Mouse (Mus musculus) lung, embryonic 14.5 days (tissue): ENCODE data around the gene Tnfrsf22. TPM values are rescaled to one million over a fixed set of nuclear protein-coding genes. Genes with fewer than 3 reads are reported as not detected.
"Not testable (repeated sequence)": the region's sequence is repeated elsewhere in the genome, so short reads cannot be mapped to it uniquely, and the experiment has no call there.

Experiments
- ATAC-seq: fragments of 200-750 bp; cut with Nextera tagmentation; 2 replicates; pipeline ENCODE4 v1.8.0; 2017; ENCODE audit warnings: mild to moderate bottlenecking, moderate TSS enrichment, moderate library complexity; ENCODE audit not compliant: insufficient read depth
- DNase-seq: peaks from one replicate; pipeline ENCODE4 v3.0.0-alpha.2; 2015
- H3K27ac ChIP-seq: fragments of 300-500 bp; sonication (generic); 2 replicates; pipeline ENCODE4 v1.5.1; 2014; ENCODE audit warnings: low read depth, mild to moderate bottlenecking, moderate library complexity
- H3K27me3 ChIP-seq: fragments of 300-500 bp; sonication (generic); 2 replicates; pipeline ENCODE4 v1.6.1; 2014; ENCODE audit warnings: low read length, control low read depth; ENCODE audit not compliant: insufficient read depth
- H3K36me3 ChIP-seq: fragments of 300-500 bp; sonication (generic); 2 replicates; pipeline ENCODE4 v1.6.1; 2014; ENCODE audit warnings: control low read depth; ENCODE audit not compliant: insufficient read depth
- H3K4me1 ChIP-seq: fragments of 300-500 bp; sonication (generic); 2 replicates; pipeline ENCODE4 v1.6.1; 2014; ENCODE audit warnings: antibody characterized with exemption, control low read depth; ENCODE audit not compliant: insufficient read depth
- H3K4me2 ChIP-seq: fragments of 300-500 bp; sonication (generic); 2 replicates; pipeline ENCODE4 v1.6.1; 2014; ENCODE audit warnings: mild to moderate bottlenecking
- H3K4me3 ChIP-seq: fragments of 300-500 bp; sonication (generic); 2 replicates; pipeline ENCODE4 v1.5.1; 2014; ENCODE audit warnings: low read depth, low read length
- H3K9ac ChIP-seq: fragments of 300-500 bp; sonication (generic); 2 replicates; pipeline ENCODE4 v1.6.1; 2014
- H3K9me3 ChIP-seq: fragments of 300-500 bp; sonication (generic); 2 replicates; pipeline ENCODE4 v1.6.1; 2016; ENCODE audit warnings: low read depth, low read length, control low read depth
- CTCF ChIP-seq: IDR thresholded peaks from 2 replicates; pipeline ENCODE4 v1.5.1; 2016; ENCODE audit warnings: antibody characterized with exemption, low read depth
- WGBS: fragments of 180-500 bp; shearing (Covaris S2); extraction: QIAGEN DNeasy Blood & Tissue Kit; methylation state at CpG from one replicate; pipeline ENCODE4 v1.1.7; 2014; 5-methylcytosine and 5-hydroxymethylcytosine counted together
- polyA plus RNA-seq: library from polyadenylated mRNA; unstranded; fragments of >200 nt; fragmentation: Nextera tagmentation; extraction: Ambion mirVana; gene quantifications from 2 replicates; pipeline ENCODE4 v1.2.1, GENCODE M21; 2014

The Tnfrsf22 gene
- polyA plus RNA-seq, 1 experiment from 2014 or later = 9.3 TPM

DNA sequence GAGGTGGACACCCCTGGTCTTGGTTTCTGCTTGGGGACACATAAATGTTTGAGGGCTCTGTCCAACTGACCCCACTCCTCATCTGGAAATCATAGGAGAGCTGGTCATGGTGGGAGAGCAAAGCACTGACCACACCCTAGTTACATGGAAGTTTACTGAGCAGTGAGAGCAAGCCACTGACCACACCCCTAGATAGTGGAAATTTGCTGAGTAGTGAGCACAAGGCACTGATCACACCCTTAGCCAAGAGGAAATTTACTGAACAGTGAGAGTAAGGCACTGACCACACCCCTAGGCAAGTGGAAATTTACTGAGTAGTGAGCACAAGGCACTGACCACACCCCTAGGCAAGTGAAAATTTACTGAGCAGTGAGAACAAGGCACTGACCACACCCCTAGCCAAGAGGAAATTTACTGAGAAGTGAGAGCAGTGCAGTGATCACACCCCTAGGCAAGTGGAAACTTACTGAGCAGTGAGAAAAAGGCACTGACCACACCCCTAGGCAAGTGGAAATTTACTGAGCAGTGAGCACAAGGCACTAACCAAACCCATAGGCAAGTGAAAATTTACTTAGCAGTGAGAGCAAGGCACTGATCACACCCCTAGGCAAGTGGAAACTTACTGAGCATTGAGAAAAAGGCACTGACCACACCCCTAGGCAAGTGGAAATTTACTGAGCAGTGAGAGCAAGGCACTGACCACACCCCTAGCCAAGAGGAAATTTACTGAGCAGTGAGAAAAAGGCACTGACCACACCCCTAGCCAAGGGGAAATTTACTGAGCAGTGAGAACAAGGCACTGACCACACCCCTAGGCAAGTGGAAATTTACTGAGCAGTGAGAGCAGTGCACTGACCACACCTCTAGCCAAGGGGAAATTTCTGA is 17.2 kb upstream of the Tnfrsf22 start:
- no peak for TF ChIP-seq CTCF
- Histone ChIP-seq H3K27ac (no peak overlapping the region), H3K4me2 (no peak overlapping the region), H3K9me3 (no peaks in the 10 kb centered on the region), H3K36me3 (no peaks in the 10 kb centered on the region), H3K4me3 (no peak overlapping the region), H3K4me1 (no peaks in the 10 kb centered on the region), H3K27me3 (no peaks in the 10 kb centered on the region), H3K9ac (no peak overlapping the region)
- ATAC-seq = no peak
- DNase-seq = peak; percentile 17

- no peaks in the 10 kb centered on the region for H3K36me3 ChIP-seq
- TF ChIP-seq CTCF = no peak
- H3K4me1 ChIP-seq = no peaks in the 10 kb centered on the region
- WGBS = 71% methylated on average over 2 of the region's 2 CpGs
- no peaks in the 10 kb centered on the region for H3K27me3 ChIP-seq
- no peak for DNase-seq
- no peak for ATAC-seq
- no peak overlapping the region for H3K4me3 ChIP-seq
- H3K4me2 ChIP-seq = no peak overlapping the region
- H3K9ac ChIP-seq = no peak overlapping the region
- H3K9me3 ChIP-seq = no peaks in the 10 kb centered on the region
- no peak overlapping the region for H3K27ac ChIP-seq
Measured at GRCm38 (mm10) chr7:143663470-143663869, 14.0 kb upstream of the Tnfrsf22 start.

DNA sequence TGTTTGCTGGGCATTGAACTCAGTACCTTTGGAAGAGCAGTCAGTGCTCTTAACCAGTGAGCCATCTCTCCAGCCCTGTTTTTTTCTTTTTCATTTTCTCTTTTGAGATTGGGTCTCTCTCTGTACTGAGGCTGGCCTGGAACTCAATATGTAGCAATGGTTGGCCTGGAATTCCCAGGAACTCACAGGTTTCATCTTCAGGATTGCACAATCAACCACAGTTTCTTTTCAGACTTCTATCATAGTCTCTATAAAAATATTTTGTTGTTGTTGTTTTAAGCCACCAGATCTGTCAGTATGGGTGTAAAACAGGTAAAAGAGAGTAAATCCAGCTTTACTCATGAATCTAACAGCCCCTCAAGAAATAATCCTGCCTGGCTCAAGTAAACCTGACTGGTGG is 11.3 kb upstream of the Tnfrsf22 start:
- Histone ChIP-seq H3K4me1 (no peaks in the 10 kb centered on the region), H3K9ac (no peak overlapping the region), H3K4me2 (no peak overlapping the region), H3K27ac (no peak overlapping the region), H3K27me3 (no peaks in the 10 kb centered on the region), H3K36me3 (no peaks in the 10 kb centered on the region), H3K4me3 (no peak overlapping the region), H3K9me3 (no peaks in the 10 kb centered on the region)
- DNase-seq (no peak), ATAC-seq (no peak)
- TF ChIP-seq CTCF = no peak

DNA sequence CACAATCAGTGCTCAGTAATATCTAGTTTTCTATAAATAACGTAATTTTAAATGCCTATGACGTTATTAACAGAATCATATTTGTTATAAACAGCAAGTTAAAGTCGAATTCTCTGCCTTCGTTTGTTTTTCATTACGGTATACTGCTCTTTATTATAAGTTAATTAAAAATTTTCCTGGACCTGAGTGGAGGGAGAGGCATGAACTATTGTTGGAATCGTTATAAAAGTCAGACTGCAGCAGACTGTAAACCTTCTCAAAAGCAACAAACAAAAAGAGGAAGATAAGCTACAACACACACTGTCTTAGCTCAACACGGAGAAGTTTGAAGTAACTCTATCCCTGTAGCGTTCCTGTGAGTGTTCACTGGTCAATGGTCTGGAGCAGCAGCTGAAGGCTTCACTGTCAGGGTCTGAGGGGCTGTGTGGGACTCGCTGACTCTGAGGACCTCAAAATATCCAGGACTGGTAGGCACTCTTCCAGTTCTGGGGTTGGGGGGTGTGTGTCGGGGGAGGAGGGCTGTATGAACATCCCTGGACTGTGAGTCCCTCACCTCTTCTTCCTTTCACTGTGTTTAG is 397 bp upstream of the Tnfrsf22 start:
- not testable (repeated sequence) for DNase-seq, H3K27ac ChIP-seq, H3K9me3 ChIP-seq, H3K36me3 ChIP-seq, H3K4me1 ChIP-seq, H3K9ac ChIP-seq, H3K27me3 ChIP-seq
- peak; percentile 49 for ATAC-seq
- Histone ChIP-seq H3K4me2 (peak overlapping the region; percentile 89), H3K4me3 (peak overlapping the region; percentile 49)
- 51% methylated on average over 10 of the region's 10 CpGs for WGBS

DNA sequence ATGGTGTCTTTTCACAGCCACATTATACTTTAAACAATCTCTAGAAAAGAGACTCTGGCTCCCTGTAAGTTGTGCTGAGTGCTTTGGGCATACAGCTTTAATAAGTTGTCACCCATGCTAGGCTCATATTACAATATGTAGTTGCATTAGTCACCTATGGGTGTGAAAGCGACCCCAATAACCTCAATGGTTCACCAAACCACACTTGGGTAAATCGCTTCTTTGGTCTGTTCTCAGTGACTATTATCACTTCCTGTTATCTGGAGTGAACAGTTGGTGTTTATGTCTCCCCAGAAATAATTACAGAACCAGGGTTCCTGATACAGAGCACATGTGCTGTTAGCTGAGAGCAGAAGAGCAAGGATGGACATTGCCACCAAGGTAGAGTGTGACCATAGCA is 5.5 kb downstream of the Tnfrsf22 start:
- H3K4me1 ChIP-seq, DNase-seq, H3K9ac ChIP-seq, H3K4me2 ChIP-seq, ATAC-seq, H3K27me3 ChIP-seq, H3K27ac ChIP-seq, H3K9me3 ChIP-seq, H3K4me3 ChIP-seq, H3K36me3 ChIP-seq: not testable (repeated sequence)
- 85% methylated on average over 2 of the region's 2 CpGs for WGBS

DNA sequence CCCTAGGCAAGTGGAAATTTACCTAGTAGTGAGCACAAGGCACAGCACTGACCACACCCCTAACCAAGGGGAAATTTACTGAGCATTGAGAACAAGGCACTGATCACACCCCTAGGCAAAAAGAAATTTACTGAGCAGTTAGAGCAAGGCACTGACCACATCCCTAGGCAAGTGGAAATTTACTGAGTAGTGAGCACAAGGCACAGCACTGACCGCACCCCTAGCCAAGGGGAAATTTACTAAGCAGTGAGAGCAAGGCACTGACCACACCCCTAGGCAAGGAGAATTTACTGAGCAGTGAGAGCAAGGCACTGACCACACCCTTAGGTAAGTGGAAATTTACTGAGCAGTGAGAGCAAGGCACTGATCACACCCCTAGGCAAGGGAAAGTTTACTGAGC is 12.8 kb downstream of the Tnfrsf22 start:
- Histone ChIP-seq H3K9me3 (no peaks in the 10 kb centered on the region), H3K27me3 (no peaks in the 10 kb centered on the region), H3K4me3 (no peak overlapping the region), H3K27ac (no peak overlapping the region), H3K4me2 (no peak overlapping the region), H3K9ac (no peak overlapping the region), H3K36me3 (no peaks in the 10 kb centered on the region), H3K4me1 (no peaks in the 10 kb centered on the region)
- ATAC-seq = no peak
- WGBS = 89% methylated on average over 1 of the region's 1 CpGs
- TF ChIP-seq CTCF = no peak
- DNase-seq = no peak

DNA sequence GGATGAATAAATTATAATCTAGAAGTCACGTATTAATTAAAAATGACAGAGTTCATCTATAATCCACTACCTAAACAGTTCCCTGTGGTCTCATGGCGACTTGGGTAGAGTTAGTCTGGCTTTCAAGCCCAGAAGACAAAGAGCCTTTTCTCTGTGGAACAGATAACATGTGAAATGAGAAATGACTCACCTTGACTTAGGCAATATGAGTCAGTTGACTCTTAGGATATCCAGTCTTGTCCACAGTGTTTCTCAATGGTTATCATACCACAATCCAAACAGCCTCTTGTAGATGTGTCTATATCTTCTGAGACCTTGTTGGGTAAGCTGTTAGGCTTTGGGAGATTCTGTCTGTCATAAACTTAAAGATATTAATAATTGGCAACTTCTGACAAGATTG is 18.0 kb downstream of the Tnfrsf22 start:
- no peak for ATAC-seq
- Histone ChIP-seq H3K27me3 (no peaks in the 10 kb centered on the region), H3K27ac (no peak overlapping the region), H3K9me3 (no peaks in the 10 kb centered on the region), H3K4me3 (no peak overlapping the region), H3K4me1 (no peaks in the 10 kb centered on the region), H3K36me3 (no peaks in the 10 kb centered on the region), H3K4me2 (no peak overlapping the region), H3K9ac (no peak overlapping the region)
- TF ChIP-seq CTCF = no peak
- DNase-seq = no peak
- 60% methylated on average over 2 of the region's 2 CpGs for WGBS
